Mouse (Mus musculus) hindbrain, embryonic 15.5 days (tissue): ENCODE data around the gene Ahnak. TPM values are rescaled to one million over a fixed set of nuclear protein-coding genes. Genes with fewer than 3 reads are reported as not detected.
A peak's percentile ranks its signal among the peaks of the same experiment; 100 is the strongest.
"Not testable (repeated sequence)": the region's sequence is repeated elsewhere in the genome, so short reads cannot be mapped to it uniquely, and the experiment has no call there.

Source experiments
- ATAC-seq: fragments of 200-750 bp; cut with Nextera tagmentation; 2 replicates; pipeline ENCODE4 v1.8.0; 2017; ENCODE audit warnings: low read depth, moderate number of reproducible peaks, moderate TSS enrichment; ENCODE audit not compliant: low FRiP score
- H3K27ac ChIP-seq: fragments of 300-500 bp; sonication (generic); replicated peaks from 2 replicates; pipeline ENCODE4 v1.5.1; 2015; ENCODE audit warnings: mild to moderate bottlenecking, inconsistent platforms
- H3K27me3 ChIP-seq: fragments of 300-500 bp; sonication (generic); 2 replicates; pipeline ENCODE4 v1.6.1; 2015; ENCODE audit warnings: control low read depth, inconsistent platforms
- H3K36me3 ChIP-seq: fragments of 300-500 bp; sonication (generic); 2 replicates; pipeline ENCODE4 v1.6.1; 2015; ENCODE audit warnings: control low read depth, inconsistent platforms
- H3K4me1 ChIP-seq: fragments of 300-500 bp; sonication (generic); replicated peaks from 2 replicates; pipeline ENCODE4 v1.6.1; 2015; ENCODE audit warnings: control low read depth, inconsistent platforms
- H3K4me2 ChIP-seq: fragments of 300-500 bp; sonication (generic); 2 replicates; pipeline ENCODE4 v1.6.1; 2015; ENCODE audit warnings: moderate library complexity, mild to moderate bottlenecking, inconsistent platforms
- H3K4me3 ChIP-seq: fragments of 300-500 bp; sonication (generic); 2 replicates; pipeline ENCODE4 v1.5.1; 2015; ENCODE audit warnings: mild to moderate bottlenecking, inconsistent platforms
- H3K9ac ChIP-seq: fragments of 300-500 bp; sonication (generic); 2 replicates; pipeline ENCODE4 v1.6.1; 2015; ENCODE audit warnings: inconsistent platforms
- H3K9me3 ChIP-seq: fragments of 300-500 bp; sonication (generic); 2 replicates; pipeline ENCODE4 v1.6.1; 2016; ENCODE audit warnings: control low read depth, inconsistent platforms
- WGBS: fragments of 180-500 bp; shearing (Covaris S2); methylation state at CpG from one replicate; pipeline ENCODE4 v1.1.7; 2015; 5-methylcytosine and 5-hydroxymethylcytosine counted together
- polyA plus RNA-seq: library from polyadenylated mRNA; unstranded; fragments of >200 nt; fragmentation: Nextera tagmentation; extraction: Ambion mirVana; gene quantifications from 2 replicates; pipeline ENCODE4 v1.2.1, GENCODE M21; 2015

Gene Ahnak
- polyA plus RNA-seq, 1 experiment from 2014 or later: 4.6 TPM

- H3K9ac ChIP-seq: no peak overlapping the region
- H3K4me1 ChIP-seq: peaks cover 9% of the 10 kb centered on the region
- 52% methylated on average over 7 of the region's 7 CpGs for WGBS
- no peaks in the 10 kb centered on the region for H3K27me3 ChIP-seq
- no peaks in the 10 kb centered on the region for H3K9me3 ChIP-seq
- no peak overlapping the region for H3K27ac ChIP-seq
- no peak overlapping the region for H3K4me2 ChIP-seq
- no peak overlapping the region for H3K4me3 ChIP-seq
- no peak for ATAC-seq
- H3K36me3 ChIP-seq: no peaks in the 10 kb centered on the region
These were observed 90.8 kb downstream of the Ahnak start for GRCm38 (mm10) chr19:9079916-9080315.

DNA sequence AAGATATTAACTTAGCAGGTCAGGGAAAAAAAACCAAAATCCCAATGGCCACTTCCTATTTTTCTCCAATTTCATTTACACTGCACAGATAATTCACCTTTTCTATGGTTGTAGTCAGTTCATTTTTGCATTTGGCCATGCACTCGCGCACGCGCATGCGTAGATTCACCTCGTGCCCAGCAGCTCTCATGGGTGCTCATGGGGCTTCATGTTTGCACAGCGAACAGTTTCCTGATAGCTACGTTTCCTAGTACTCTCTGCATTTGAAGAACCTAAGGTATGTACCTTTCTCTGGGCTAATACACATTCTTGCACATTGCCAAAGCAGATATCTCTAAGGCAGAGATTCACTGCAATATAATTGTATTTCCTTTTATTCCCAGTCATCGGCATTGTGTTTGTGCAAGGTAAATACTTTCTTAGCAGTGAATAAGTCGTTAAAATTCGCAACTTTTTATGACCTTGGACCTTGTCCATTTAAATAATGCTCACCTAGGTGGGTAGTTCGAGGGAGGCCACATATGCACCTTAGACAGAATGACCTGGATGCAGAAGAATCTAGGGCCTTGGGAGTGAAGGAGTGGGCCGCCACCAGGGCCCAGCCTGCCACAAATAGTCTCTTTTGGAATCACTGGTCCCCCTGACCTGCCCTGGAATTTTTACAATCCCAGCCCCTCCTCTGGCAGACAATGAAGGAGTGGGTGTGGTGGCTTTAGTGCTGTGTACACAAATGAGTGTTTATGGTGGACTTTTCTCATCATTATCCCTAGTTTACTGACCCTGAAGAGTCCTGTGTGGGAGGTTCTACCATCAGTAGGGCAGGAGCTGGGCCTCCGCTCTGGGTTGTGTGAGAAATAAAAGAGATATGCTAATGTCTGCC lies 92.5 kb downstream of the Ahnak start:
- Histone ChIP-seq H3K9me3 (no peaks in the 10 kb centered on the region), H3K36me3 (no peaks in the 10 kb centered on the region), H3K4me1 (peaks cover 9% of the 10 kb centered on the region), H3K4me3 (no peak overlapping the region), H3K27ac (no peak overlapping the region), H3K9ac (no peak overlapping the region), H3K27me3 (no peaks in the 10 kb centered on the region), H3K4me2 (no peak overlapping the region)
- 86% methylated on average over 14 of the region's 14 CpGs for WGBS
- ATAC-seq: peak; percentile 58; the same call in 1 of the 2 replicates

DNA sequence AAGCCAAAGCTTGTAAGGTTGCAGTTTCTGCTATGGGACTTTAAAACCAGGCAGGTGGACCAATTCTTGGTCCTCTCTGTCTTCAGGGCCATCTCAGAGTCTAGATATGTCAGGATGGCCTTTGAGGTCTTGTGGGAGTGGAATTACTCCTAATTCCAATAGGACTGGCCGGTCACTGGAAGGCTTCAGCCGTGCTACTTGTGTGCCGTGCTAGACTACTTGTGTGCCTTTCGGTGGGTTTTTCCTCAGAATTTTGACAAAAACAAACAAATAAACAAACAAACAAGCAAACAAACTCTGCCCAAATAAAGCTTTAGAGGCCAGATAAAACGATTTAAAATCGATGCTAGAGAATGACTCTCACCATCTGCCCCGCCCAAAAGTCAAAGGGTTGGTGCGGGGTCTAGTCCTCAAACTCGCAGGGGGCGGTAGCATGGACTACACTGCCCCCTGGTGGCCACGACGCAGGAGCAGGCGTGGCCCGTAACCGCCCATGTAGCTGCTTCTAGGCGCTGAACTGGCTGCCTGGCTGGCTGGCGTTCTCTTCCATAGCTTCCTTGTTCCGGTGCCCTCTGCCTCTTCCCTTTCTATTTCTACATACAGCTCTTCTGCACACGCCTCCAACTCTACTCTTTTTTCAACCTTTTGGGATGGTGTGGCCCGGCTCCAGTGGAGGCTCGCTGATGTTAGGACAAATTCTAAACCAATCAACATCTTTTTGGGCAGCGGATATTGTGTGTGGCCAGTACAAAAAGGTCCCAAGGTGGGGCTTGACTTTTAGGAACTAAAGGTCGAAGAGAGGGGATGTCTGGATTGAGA lies 93.3 kb downstream of the Ahnak start:
- H3K27me3 ChIP-seq: no peaks in the 10 kb centered on the region
- H3K4me3 ChIP-seq: no peak overlapping the region
- H3K4me1 ChIP-seq: peaks cover 9% of the 10 kb centered on the region
- 17% methylated on average over 23 of the region's 23 CpGs for WGBS
- no peaks in the 10 kb centered on the region for H3K9me3 ChIP-seq
- no peak overlapping the region for H3K27ac ChIP-seq
- peak; percentile 94 for ATAC-seq
- no peaks in the 10 kb centered on the region for H3K36me3 ChIP-seq
- peak overlapping the region; percentile 24; the same call in 1 of the 2 replicates for H3K9ac ChIP-seq
- H3K4me2 ChIP-seq: peak overlapping the region; percentile 41

DNA sequence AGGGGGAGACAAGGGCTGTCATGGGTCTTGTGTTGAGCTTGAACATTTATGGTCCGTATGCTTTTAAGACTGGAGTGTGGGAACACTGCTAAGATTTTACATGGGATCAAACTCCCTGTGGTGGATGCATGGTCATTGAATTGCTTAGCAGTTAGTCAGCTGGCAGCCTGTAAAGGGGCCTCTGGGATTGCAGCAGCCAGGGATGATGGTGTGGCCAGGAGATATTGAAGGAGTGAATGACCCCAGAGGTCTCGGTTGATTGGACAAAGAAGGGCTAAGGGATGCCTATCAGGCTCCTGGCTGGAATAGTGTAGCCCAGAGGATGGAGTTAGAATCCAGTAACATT lies 93.9 kb downstream of the Ahnak start:
- ATAC-seq: peak; percentile 28; the same call in 1 of the 2 replicates
- Histone ChIP-seq H3K27me3 (no peaks in the 10 kb centered on the region), H3K4me1 (peaks cover 9% of the 10 kb centered on the region), H3K9me3 (no peaks in the 10 kb centered on the region), H3K4me3 (no peak overlapping the region), H3K27ac (no peak overlapping the region), H3K9ac (peak overlapping the region; percentile 24; the same call in 1 of the 2 replicates), H3K4me2 (peak overlapping the region; percentile 41), H3K36me3 (no peaks in the 10 kb centered on the region)
- WGBS: 89% methylated on average over 2 of the region's 2 CpGs

- not testable (repeated sequence) for H3K36me3 ChIP-seq, H3K9me3 ChIP-seq, H3K27ac ChIP-seq, H3K4me3 ChIP-seq, H3K4me1 ChIP-seq, H3K9ac ChIP-seq, ATAC-seq, H3K4me2 ChIP-seq, H3K27me3 ChIP-seq
- 83% methylated on average over 2 of the region's 2 CpGs for WGBS
These were observed 94.8 kb downstream of the Ahnak start for GRCm38 (mm10) chr19:9083892-9084291.

GRCm38 (mm10) chr19:9087821-9088220 lies 98.7 kb downstream of the Ahnak start, which contains the start of gene Scgb1a1:
Gene Scgb1a1 (minus strand): TSS chr19:9087958.
- 88% methylated on average over 4 of the region's 4 CpGs for WGBS
- Histone ChIP-seq H3K4me1 (peaks cover under 1% of the 10 kb centered on the region; the same call in 1 of the 2 replicates), H3K9me3 (no peaks in the 10 kb centered on the region), H3K36me3 (no peaks in the 10 kb centered on the region), H3K4me3 (no peak within 1 kb of the TSS), H3K27me3 (no peaks in the 10 kb centered on the region), H3K9ac (no peak within 1 kb of the TSS), H3K27ac (no peak within 1 kb of the TSS), H3K4me2 (no peak within 1 kb of the TSS)
- no peak for ATAC-seq

GRCm38 (mm10) chr19:9090191-9090590 lies 101.1 kb downstream of the Ahnak start:
- no peak overlapping the region for H3K4me3 ChIP-seq
- no peak for ATAC-seq
- H3K9ac ChIP-seq: no peak overlapping the region
- H3K9me3 ChIP-seq: no peaks in the 10 kb centered on the region
- no peaks in the 10 kb centered on the region for H3K27me3 ChIP-seq
- H3K27ac ChIP-seq: no peak overlapping the region
- no peaks in the 10 kb centered on the region for H3K4me1 ChIP-seq
- H3K36me3 ChIP-seq: no peaks in the 10 kb centered on the region
- 83% methylated on average over 4 of the region's 4 CpGs for WGBS
- H3K4me2 ChIP-seq: no peak overlapping the region

- Histone ChIP-seq H3K4me1 (no peaks in the 10 kb centered on the region), H3K4me2 (no peak overlapping the region), H3K4me3 (no peak overlapping the region), H3K27ac (no peak overlapping the region), H3K27me3 (no peaks in the 10 kb centered on the region), H3K9me3 (no peaks in the 10 kb centered on the region), H3K9ac (no peak overlapping the region), H3K36me3 (no peaks in the 10 kb centered on the region)
- 63% methylated on average over 2 of the region's 2 CpGs for WGBS
- ATAC-seq: no peak
These were observed 101.6 kb downstream of the Ahnak start for GRCm38 (mm10) chr19:9090709-9091108.

- Histone ChIP-seq H3K27me3 (no peaks in the 10 kb centered on the region), H3K27ac (no peak overlapping the region), H3K36me3 (no peaks in the 10 kb centered on the region), H3K9me3 (no peaks in the 10 kb centered on the region), H3K9ac (no peak overlapping the region), H3K4me2 (no peak overlapping the region), H3K4me3 (no peak overlapping the region), H3K4me1 (no peaks in the 10 kb centered on the region)
- ATAC-seq: no peak
- 72% methylated on average over 5 of the region's 5 CpGs for WGBS
These were observed 106.0 kb downstream of the Ahnak start for GRCm38 (mm10) chr19:9095111-9095510.

DNA sequence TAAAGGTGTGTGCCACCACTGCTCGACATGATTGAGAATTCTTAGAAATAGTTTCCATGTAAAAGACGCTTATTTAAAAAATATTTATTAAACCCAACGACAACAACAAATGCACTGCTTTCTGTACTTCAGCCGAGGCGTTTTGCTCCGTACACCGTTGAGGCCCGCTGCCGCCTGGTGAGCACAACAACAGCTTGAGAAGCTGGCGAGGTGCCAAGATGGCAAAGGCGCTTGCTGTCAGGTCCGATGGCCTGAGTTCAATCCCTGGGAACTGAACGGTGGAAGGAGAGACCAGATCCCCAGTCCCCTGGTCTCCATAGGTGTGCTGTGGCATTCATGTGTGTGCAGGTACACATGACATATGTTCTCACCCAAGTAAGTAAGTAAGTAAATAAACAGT lies 108.4 kb downstream of the Ahnak start:
- H3K9me3 ChIP-seq: no peaks in the 10 kb centered on the region
- H3K4me3 ChIP-seq: no peak overlapping the region
- H3K9ac ChIP-seq: no peak overlapping the region
- ATAC-seq: no peak
- no peaks in the 10 kb centered on the region for H3K4me1 ChIP-seq
- 77% methylated on average over 13 of the region's 13 CpGs for WGBS
- no peak overlapping the region for H3K4me2 ChIP-seq
- H3K27me3 ChIP-seq: no peaks in the 10 kb centered on the region
- H3K36me3 ChIP-seq: no peaks in the 10 kb centered on the region
- H3K27ac ChIP-seq: no peak overlapping the region

DNA sequence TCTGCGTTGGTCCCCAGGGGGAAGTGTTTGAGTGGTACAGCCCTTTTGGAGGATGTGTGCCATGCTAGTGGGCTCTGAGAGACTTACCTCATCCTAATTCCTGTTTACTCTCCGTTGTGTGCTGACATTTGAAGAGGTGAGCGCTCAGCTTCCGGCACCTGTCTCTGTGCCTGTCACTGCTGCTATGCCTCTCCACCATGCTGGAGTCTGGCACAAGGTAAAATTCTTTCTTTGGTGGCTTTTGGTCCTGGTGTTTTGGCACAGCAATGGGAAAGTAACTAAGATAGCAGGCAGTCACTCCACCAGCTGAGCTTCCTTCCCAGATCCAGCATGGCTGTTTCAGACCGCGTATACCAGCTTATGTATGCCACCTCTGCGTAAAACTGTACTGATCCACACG lies 110.7 kb downstream of the Ahnak start:
- WGBS: 94% methylated on average over 8 of the region's 8 CpGs
- Histone ChIP-seq H3K9me3 (no peaks in the 10 kb centered on the region), H3K4me3 (no peak overlapping the region), H3K9ac (no peak overlapping the region), H3K27ac (no peak overlapping the region), H3K4me1 (no peaks in the 10 kb centered on the region), H3K4me2 (no peak overlapping the region), H3K36me3 (no peaks in the 10 kb centered on the region), H3K27me3 (no peaks in the 10 kb centered on the region)
- ATAC-seq: no peak
